In the genomic region with DNA sequence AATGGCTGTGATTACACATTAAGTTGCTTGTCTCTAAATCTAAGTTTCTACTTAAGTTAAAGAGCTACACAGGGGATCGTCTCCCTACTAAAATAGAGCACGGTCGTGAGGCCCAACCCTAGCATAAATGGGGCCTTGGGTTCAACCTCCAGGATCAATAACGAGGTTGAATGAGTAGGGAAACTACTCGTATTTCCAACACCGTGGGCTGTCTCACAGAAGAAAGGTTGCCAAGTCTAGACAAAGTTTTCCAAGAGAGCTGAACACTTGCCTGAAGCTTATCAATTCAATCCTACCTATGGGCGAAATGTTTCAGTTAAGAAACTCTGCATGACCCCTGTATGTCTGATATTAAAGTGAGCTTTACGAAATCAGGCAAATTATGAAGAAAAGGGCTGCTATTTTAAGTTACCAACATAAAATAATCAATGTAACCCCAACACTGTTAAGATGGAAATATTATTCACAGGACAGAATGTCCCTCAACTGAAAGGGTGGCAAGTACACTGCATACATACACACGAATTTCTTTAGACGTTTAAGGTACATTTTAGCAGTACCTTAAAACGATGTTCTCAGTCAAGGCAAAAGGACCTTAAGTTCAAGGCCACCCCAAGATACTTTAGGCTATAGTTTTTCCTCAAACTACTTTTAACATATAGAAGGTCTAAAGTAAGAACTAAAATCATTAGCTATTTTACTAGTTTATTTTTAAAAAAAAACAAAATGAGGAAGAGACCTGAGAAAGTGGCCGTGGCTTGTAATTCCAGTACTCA, we compare ENCODE assay signal across 1 mouse cellular context.
A peak's percentile ranks its signal among the peaks of the same experiment; 100 is the strongest.
TF ChIP-seq lines count a peak whose summit lies in the region.

No protein-coding gene starts in this region.

TF ChIP-seq in CH12.LX, 34 proteins besides CTCF, POLR2A, EP300 and RAD21 (continued from another document):
- TF ChIP-seq ZNF384 (IDR thresholded peaks at IDR 0.05; ENCODE audit: low read depth, low read length) = no peak
- TF ChIP-seq CHD2 (IDR thresholded peaks at IDR 0.05; ENCODE audit: low read length) = no peak
- TF ChIP-seq ZKSCAN1 (IDR thresholded peaks at IDR 0.05; ENCODE audit: borderline replicate concordance, low read depth, low read length) = no peak
- no peak for TF ChIP-seq ZMIZ1 (IDR thresholded peaks at IDR 0.05; ENCODE audit: low read depth, low read length)
- no peak for TF ChIP-seq GABPA (IDR thresholded peaks at IDR 0.05; ENCODE audit: insufficient replicate concordance, low read depth, low read length)
- no peak for TF ChIP-seq TBP (conservative IDR thresholded peaks at IDR 0.05; ENCODE audit: low read depth, low read length)
- TF ChIP-seq MEF2A (IDR thresholded peaks at IDR 0.05; ENCODE audit: borderline replicate concordance, low read depth, low read length) = no peak
- no peak for TF ChIP-seq NRF1 (IDR thresholded peaks at IDR 0.05; ENCODE audit: low read depth, low read length)
- TF ChIP-seq SMC3 (IDR thresholded peaks at IDR 0.05; ENCODE audit: low read depth, low read length) = no peak
- no peak for TF ChIP-seq USF2 (conservative IDR thresholded peaks at IDR 0.05; ENCODE audit: low read depth, low read length)
- TF ChIP-seq USF1 (IDR thresholded peaks at IDR 0.05; ENCODE audit: low read depth, low read length) = no peak
- no peak for TF ChIP-seq JUND (conservative IDR thresholded peaks at IDR 0.05; ENCODE audit: low read depth, low read length)
- no peak for TF ChIP-seq ELF1 (IDR thresholded peaks at IDR 0.05; ENCODE audit: low read depth, low read length)
- no peak for TF ChIP-seq MYC (IDR thresholded peaks at IDR 0.05; ENCODE audit: low read depth, low read length)
- 0 out of 2 replicates have a peak, but pooled peaks have one; percentile 29 for TF ChIP-seq RCOR1 (conservative IDR thresholded peaks at IDR 0.05; ENCODE audit: low read depth, low read length)
- TF ChIP-seq SIN3A (IDR thresholded peaks at IDR 0.05; ENCODE audit: low read length) = peak; percentile 61
- TF ChIP-seq MAFK (IDR thresholded peaks at IDR 0.05; ENCODE audit: insufficient replicate concordance, low read length) = no peak
- TF ChIP-seq BHLHE40 (IDR thresholded peaks at IDR 0.05; ENCODE audit: low read depth, low read length) = no peak
- TF ChIP-seq JUN (IDR thresholded peaks at IDR 0.05; ENCODE audit: insufficient read depth, low read depth, low read length) = no peak
- no peak for TF ChIP-seq ETS1 (conservative IDR thresholded peaks at IDR 0.05; ENCODE audit: low read depth, low read length)
- 0 out of 2 replicates have a peak, but pooled peaks have one; percentile 82 for TF ChIP-seq CHD1 (IDR thresholded peaks at IDR 0.05; ENCODE audit: low read depth, low read length)
